Mouse (Mus musculus) CD8-positive naive resting alpha-beta T cell, adult 2 months (primary cell): ENCODE results near the gene Sema6d.

Experiments used
- DNase-seq, 2 experiments: peaks; one replicate each; pipeline ENCODE4 v3.0.0; 2022; ENCODE audit warnings: low read depth in 2 of 2, low spot score in 2 of 2

Gene Sema6d

DNA sequence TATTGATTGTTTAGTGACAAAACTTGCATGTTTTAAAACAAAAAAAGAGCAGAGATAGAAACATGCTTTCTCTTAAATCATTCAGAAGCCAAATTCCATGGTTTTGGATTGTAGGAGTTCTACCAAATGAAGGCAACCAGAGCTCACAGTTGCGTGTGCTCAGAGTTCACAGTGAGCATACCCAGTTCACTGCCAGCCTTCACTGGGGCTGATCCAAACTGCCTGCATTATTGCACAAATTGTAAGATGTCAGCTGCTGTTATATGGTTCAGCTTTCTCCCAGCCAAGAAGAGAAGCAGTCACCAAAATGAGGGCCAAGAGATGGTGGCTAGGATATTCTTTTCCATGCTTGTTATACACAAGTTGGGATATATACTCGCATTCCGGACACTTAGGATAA, 443.1 kb downstream of the Sema6d start:
- no peak for DNase-seq

DNA sequence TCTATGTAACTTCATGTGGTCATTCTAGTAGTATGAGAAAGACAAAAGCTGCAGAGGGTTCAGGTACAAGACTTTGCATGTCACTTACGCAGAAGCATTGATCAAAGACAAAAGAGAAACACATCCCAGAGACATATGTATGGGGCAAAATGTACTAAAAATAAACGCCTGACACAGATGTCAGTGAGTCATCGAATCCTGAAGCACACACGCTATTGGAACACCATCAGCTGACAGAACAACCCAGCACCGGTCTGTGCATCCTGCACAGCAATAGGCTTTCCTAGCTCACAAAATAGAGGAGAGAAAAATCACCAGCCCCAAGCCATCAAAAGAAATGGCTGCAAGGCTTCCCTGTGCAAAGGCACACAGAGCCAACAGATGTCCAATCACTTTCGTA, 443.8 kb downstream of the Sema6d start:
- no peak for DNase-seq

- no peak for DNase-seq
Observed at GRCm38 (mm10) chr2:124550315-124550714, 460.5 kb downstream of the Sema6d start.

- no peak for DNase-seq
Observed at GRCm38 (mm10) chr2:124554751-124555415, 465.1 kb downstream of the Sema6d start.

GRCm38 (mm10) chr2:124556861-124557499, 467.2 kb downstream of the Sema6d start:
- no peak for DNase-seq

GRCm38 (mm10) chr2:124558021-124558420, 468.3 kb downstream of the Sema6d start:
- DNase-seq: no peak

DNA sequence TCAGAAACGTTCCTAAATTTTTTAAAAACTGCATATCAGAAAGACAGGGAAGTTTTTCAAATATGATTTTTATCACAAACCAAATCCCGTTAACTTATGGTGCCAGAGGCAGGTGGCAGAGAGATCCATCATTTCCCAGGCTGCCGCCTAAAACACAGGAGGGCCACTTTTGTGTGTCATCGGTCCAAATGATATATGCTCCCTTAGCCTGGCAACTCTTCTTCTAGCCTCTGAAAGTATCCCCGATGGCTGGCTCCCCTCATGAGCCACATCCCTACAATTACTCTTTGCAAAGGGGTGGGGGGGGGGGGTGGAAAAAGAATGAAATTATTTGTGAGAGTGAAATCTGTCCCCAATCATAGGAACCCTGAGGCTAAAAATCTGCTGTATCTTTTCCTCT, 471.9 kb downstream of the Sema6d start:
- DNase-seq: no peak

GRCm38 (mm10) chr2:124562091-124562490, 472.3 kb downstream of the Sema6d start:
- DNase-seq: no peak

GRCm38 (mm10) chr2:124563759-124564158, 474.0 kb downstream of the Sema6d start:
- DNase-seq: no peak

GRCm38 (mm10) chr2:124573734-124574133, 484.0 kb downstream of the Sema6d start:
- DNase-seq: no peak

- no peak for DNase-seq
Observed at GRCm38 (mm10) chr2:124576053-124576452, 486.3 kb downstream of the Sema6d start.

- no peak for DNase-seq
Observed at GRCm38 (mm10) chr2:124583561-124583960, 493.8 kb downstream of the Sema6d start.

- no peak for DNase-seq
Observed at GRCm38 (mm10) chr2:124592750-124593149, 503.0 kb downstream of the Sema6d start.

DNA sequence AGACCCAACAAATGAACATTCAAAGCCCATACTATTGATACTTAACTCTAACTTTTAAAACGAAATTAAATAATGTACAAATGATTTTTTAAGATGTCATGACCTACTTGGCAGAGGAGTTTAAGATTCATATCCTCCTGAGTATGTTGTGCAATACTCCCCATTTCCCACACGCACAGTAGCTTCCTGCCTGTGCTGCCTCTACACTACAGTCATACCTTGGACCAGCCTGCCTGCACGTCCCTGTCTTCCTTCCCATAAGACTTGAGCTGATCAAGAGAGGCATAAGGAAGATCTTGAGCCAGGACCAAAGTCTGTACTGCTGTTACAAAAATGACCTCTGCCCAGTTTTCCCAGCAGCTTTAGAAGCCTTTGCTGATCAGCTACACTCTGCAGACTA, 509.2 kb downstream of the Sema6d start:
- DNase-seq: no peak

GRCm38 (mm10) chr2:124601702-124602378, 512.1 kb downstream of the Sema6d start:
- DNase-seq: no peak

- no peak for DNase-seq
Observed at GRCm38 (mm10) chr2:124602379-124602913, 512.7 kb downstream of the Sema6d start.

GRCm38 (mm10) chr2:124605341-124605740, 515.6 kb downstream of the Sema6d start:
- DNase-seq: no peak

DNA sequence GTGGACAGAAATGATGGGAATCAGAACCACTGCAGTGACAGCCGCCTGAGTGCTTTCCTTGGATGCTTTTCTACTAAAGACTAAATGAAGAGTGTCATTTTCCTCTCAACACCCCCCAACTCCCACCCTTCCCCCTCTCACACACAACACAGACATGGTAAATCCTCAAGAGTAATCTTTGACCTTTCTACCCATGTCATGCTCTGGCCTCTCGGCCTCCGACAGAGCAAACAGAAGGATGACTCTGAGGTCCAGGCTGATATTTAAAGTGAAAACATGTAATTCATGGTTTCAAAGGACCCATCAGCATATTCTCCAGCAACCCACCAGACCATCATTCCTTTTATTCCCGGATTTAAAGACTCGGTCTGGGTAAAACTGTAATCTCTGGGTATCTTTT, 518.2 kb downstream of the Sema6d start:
- DNase-seq: no peak

- DNase-seq: no peak
Observed at GRCm38 (mm10) chr2:124608546-124608945, 518.8 kb downstream of the Sema6d start.

DNA sequence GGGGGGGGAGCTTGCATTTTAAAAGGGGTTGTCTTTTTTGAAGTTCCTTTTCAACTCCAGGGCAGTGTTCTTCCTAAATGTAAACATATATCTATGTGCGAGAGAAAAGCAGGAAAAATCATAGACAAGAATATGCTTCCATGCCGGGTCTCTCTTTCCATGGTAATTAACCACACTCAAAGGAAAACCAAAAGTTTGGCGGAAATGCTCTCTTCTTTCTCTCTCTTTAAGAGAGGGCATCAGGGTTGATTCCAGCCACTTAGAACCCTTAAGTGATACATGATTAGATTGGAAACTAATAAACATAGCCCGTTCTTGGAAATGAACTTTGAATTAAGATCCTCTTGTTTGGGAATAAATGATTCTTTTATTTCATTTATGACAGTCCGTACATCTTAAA, 519.2 kb downstream of the Sema6d start:
- DNase-seq: no peak

- no peak for DNase-seq
Observed at GRCm38 (mm10) chr2:124609711-124610585, 520.2 kb downstream of the Sema6d start.
